Mouse (Mus musculus): ENCODE data around the gene Gm28047. TPM values are rescaled to one million over a fixed set of nuclear protein-coding genes. Genes with fewer than 3 reads are reported as not detected.

Gene Gm28047
- total and polyA plus RNA-seq, 3 experiments, result 0.36 to 1.3 TPM; not detected in 1

GRCm38 (mm10) chr15:102562491-102562890 is 62.4 kb downstream of the Gm28047 start:
- Histone ChIP-seq H3K36me3 (ENCODE audit: control insufficient read depth, insufficient read depth, low read length) (peaks cover 7% of the 10 kb centered on the region), H3K79me2 (replicated peaks; ENCODE audit: control insufficient read depth, insufficient read depth, low read length) (peaks cover 6% of the 10 kb centered on the region), H3K4me1 (ENCODE audit: control insufficient read depth, insufficient read depth, low read length) (no peaks in the 10 kb centered on the region), H3K4me3 (no peak overlapping the region), H3K27me3 (ENCODE audit: control insufficient read depth, insufficient read depth, low read length) (no peaks in the 10 kb centered on the region), H3K9ac (ENCODE audit: low read depth, low read length) (no peak overlapping the region), H3K27ac (no peak overlapping the region)
- 61% methylated on average over 1 of the region's 1 CpGs for WGBS
- TF ChIP-seq POLR2A (IDR thresholded peaks at IDR 0.05; ENCODE audit: insufficient read depth, low read depth, low read length) (no peak), EP300 (IDR thresholded peaks at IDR 0.05; ENCODE audit: insufficient read depth, low read depth, low read length) (no peak), CTCF (IDR thresholded peaks at IDR 0.05) (no peak)
- no peak for DNase-seq
- intact Hi-C loops (cut with DNase I), result no loop called here

GRCm38 (mm10) chr15:102557580-102557979 is 67.3 kb downstream of the Gm28047 start:
- intact Hi-C loops (cut with DNase I), result no loop called here
- no peak for DNase-seq
- Histone ChIP-seq H3K4me1 (ENCODE audit: control insufficient read depth, insufficient read depth, low read length) (no peaks in the 10 kb centered on the region), H3K27ac (no peak overlapping the region), H3K79me2 (replicated peaks; ENCODE audit: control insufficient read depth, insufficient read depth, low read length) (peaks cover 4% of the 10 kb centered on the region), H3K9ac (ENCODE audit: low read depth, low read length) (no peak overlapping the region), H3K4me3 (no peak overlapping the region), H3K36me3 (ENCODE audit: control insufficient read depth, insufficient read depth, low read length) (peaks cover 6% of the 10 kb centered on the region), H3K27me3 (ENCODE audit: control insufficient read depth, insufficient read depth, low read length) (no peaks in the 10 kb centered on the region)
- TF ChIP-seq POLR2A (IDR thresholded peaks at IDR 0.05; ENCODE audit: insufficient read depth, low read depth, low read length) (no peak), CTCF (IDR thresholded peaks at IDR 0.05) (peak; percentile 57)

- Histone ChIP-seq H3K9ac (ENCODE audit: low read depth, low read length) (no peak overlapping the region), H3K4me1 (ENCODE audit: control insufficient read depth, insufficient read depth, low read length) (no peaks in the 10 kb centered on the region), H3K36me3 (ENCODE audit: control insufficient read depth, insufficient read depth, low read length) (peaks cover 4% of the 10 kb centered on the region), H3K79me2 (replicated peaks; ENCODE audit: control insufficient read depth, insufficient read depth, low read length) (peaks cover 4% of the 10 kb centered on the region), H3K4me3 (no peak overlapping the region), H3K27ac (no peak overlapping the region), H3K27me3 (ENCODE audit: control insufficient read depth, insufficient read depth, low read length) (no peaks in the 10 kb centered on the region)
- intact Hi-C loops (cut with DNase I), result no loop called here
- no peak for DNase-seq
- WGBS, result 100% methylated on average over 1 of the region's 1 CpGs
- TF ChIP-seq EP300 (IDR thresholded peaks at IDR 0.05; ENCODE audit: insufficient read depth, low read depth, low read length), result no peak
- TF ChIP-seq POLR2A (IDR thresholded peaks at IDR 0.05; ENCODE audit: insufficient read depth, low read depth, low read length), result no peak
- TF ChIP-seq CTCF (IDR thresholded peaks at IDR 0.05), result no peak
Observed at GRCm38 (mm10) chr15:102555581-102555980, 69.3 kb downstream of the Gm28047 start.

- no peak overlapping the region for H3K27ac ChIP-seq
- H3K79me2 ChIP-seq (replicated peaks; ENCODE audit: control insufficient read depth, insufficient read depth, low read length), result no peaks in the 10 kb centered on the region
- H3K4me1 ChIP-seq (ENCODE audit: control insufficient read depth, insufficient read depth, low read length), result peaks cover under 1% of the 10 kb centered on the region; the same call in 1 of the 2 replicates
- H3K36me3 ChIP-seq (ENCODE audit: control insufficient read depth, insufficient read depth, low read length), result peaks cover 4% of the 10 kb centered on the region
- no peaks in the 10 kb centered on the region for H3K27me3 ChIP-seq (ENCODE audit: control insufficient read depth, insufficient read depth, low read length)
- H3K4me3 ChIP-seq, result no peak overlapping the region
- DNase-seq, result no peak
- WGBS, result 88% methylated on average over 5 of the region's 5 CpGs
- no peak for TF ChIP-seq POLR2A (IDR thresholded peaks at IDR 0.05; ENCODE audit: insufficient read depth, low read depth, low read length)
- no peak for TF ChIP-seq EP300 (IDR thresholded peaks at IDR 0.05; ENCODE audit: insufficient read depth, low read depth, low read length)
- TF ChIP-seq CTCF (IDR thresholded peaks at IDR 0.05), result no peak
- intact Hi-C loops (cut with DNase I), result no loop called here
- H3K9ac ChIP-seq (ENCODE audit: low read depth, low read length), result no peak overlapping the region
Observed at GRCm38 (mm10) chr15:102552599-102552998, 72.3 kb downstream of the Gm28047 start.

- H3K27ac ChIP-seq, result peak overlapping the region; percentile 54
- WGBS, result 68% methylated on average over 3 of the region's 3 CpGs
- no peaks in the 10 kb centered on the region for H3K79me2 ChIP-seq (replicated peaks; ENCODE audit: control insufficient read depth, insufficient read depth, low read length)
- H3K27me3 ChIP-seq (ENCODE audit: control insufficient read depth, insufficient read depth, low read length), result no peaks in the 10 kb centered on the region
- no peak for TF ChIP-seq POLR2A (IDR thresholded peaks at IDR 0.05; ENCODE audit: insufficient read depth, low read depth, low read length)
- TF ChIP-seq CTCF (IDR thresholded peaks at IDR 0.05), result no peak
- TF ChIP-seq EP300 (IDR thresholded peaks at IDR 0.05; ENCODE audit: insufficient read depth, low read depth, low read length), result no peak
- no peak overlapping the region for H3K4me3 ChIP-seq
- no peak overlapping the region for H3K9ac ChIP-seq (ENCODE audit: low read depth, low read length)
- DNase-seq, result peak in 1 of 2 experiments; percentile 38
- intact Hi-C loops (cut with DNase I), result loop anchor here (5.0 kb wide), 2 partner anchors 75 to 120 kb away; no protein-coding TSS in a partner anchor
- H3K4me1 ChIP-seq (ENCODE audit: control insufficient read depth, insufficient read depth, low read length), result peaks cover 6% of the 10 kb centered on the region; the same call in 1 of the 2 replicates
- peaks cover 9% of the 10 kb centered on the region for H3K36me3 ChIP-seq (ENCODE audit: control insufficient read depth, insufficient read depth, low read length)
Observed at GRCm38 (mm10) chr15:102547478-102547877, 77.4 kb downstream of the Gm28047 start.

- Histone ChIP-seq H3K27ac (peak overlapping the region; percentile 54), H3K36me3 (ENCODE audit: control insufficient read depth, insufficient read depth, low read length) (peaks cover 9% of the 10 kb centered on the region), H3K4me1 (ENCODE audit: control insufficient read depth, insufficient read depth, low read length) (peaks cover 6% of the 10 kb centered on the region; the same call in 1 of the 2 replicates), H3K79me2 (replicated peaks; ENCODE audit: control insufficient read depth, insufficient read depth, low read length) (no peaks in the 10 kb centered on the region), H3K4me3 (no peak overlapping the region), H3K27me3 (ENCODE audit: control insufficient read depth, insufficient read depth, low read length) (no peaks in the 10 kb centered on the region), H3K9ac (ENCODE audit: low read depth, low read length) (no peak overlapping the region)
- 57% methylated on average over 3 of the region's 3 CpGs for WGBS
- DNase-seq, result peak; percentile 54 to 73
- intact Hi-C loops (cut with DNase I), result loop anchor here (5.0 kb wide), 2 partner anchors 75 to 120 kb away; no protein-coding TSS in a partner anchor
- TF ChIP-seq POLR2A (IDR thresholded peaks at IDR 0.05; ENCODE audit: insufficient read depth, low read depth, low read length) (no peak), CTCF (IDR thresholded peaks at IDR 0.05) (no peak), EP300 (IDR thresholded peaks at IDR 0.05; ENCODE audit: insufficient read depth, low read depth, low read length) (0 out of 2 replicates have a peak, but pooled peaks have one; percentile 68)
Observed at GRCm38 (mm10) chr15:102546677-102547427, 78.0 kb downstream of the Gm28047 start.
